Comparison of ENCODE assay signal across 11 mouse cellular contexts in genomic region chrX:85932991-85933390, GRCm38 (mm10).
DNase-seq lines count a peak whose midpoint lies in the region; ATAC-seq and TF ChIP-seq lines count a peak whose summit lies in the region.
"Had no signal": no experiment of that assay in that cellular context is flagged by ENCODE, and none has a peak within 500 bp of the region (broad histone marks: within the 10 kb centered on the region; RNA-seq: fewer than 3 reads in every experiment).

No protein-coding gene starts in this region.

- H3K27me3 ChIP-seq in heart, postnatal 0 days (ENCODE audit: control insufficient read depth, insufficient read depth, low read length): no peaks in the 10 kb centered on the region
- H3K27me3 ChIP-seq in lung, postnatal 0 days (replicated peaks; ENCODE audit: insufficient read depth, low read length): no peaks in the 10 kb centered on the region
- no peaks in the 10 kb centered on the region for H3K27me3 ChIP-seq in forebrain, embryonic 11.5 days (ENCODE audit: control insufficient read depth, insufficient read depth, low read length)
- H3K27me3 ChIP-seq: heart, embryonic 13.5 days; limb, embryonic 15.5 days had no signal

- TF ChIP-seq EP300 in heart, postnatal 0 days (IDR thresholded peaks at IDR 0.05; ENCODE audit: low read depth): no peak
- TF ChIP-seq EP300 in lung, postnatal 0 days (IDR thresholded peaks at IDR 0.05): no peak

- 4% methylated on average over 2 of the region's 2 CpGs for WGBS in heart, postnatal 0 days
- 2% methylated on average over 2 of the region's 2 CpGs for WGBS in lung, postnatal 0 days
- 6% methylated on average over 2 of the region's 2 CpGs for WGBS in forebrain, embryonic 11.5 days

- H3K4me2 ChIP-seq in heart, postnatal 0 days (ENCODE audit: low read depth, low read length): no peak overlapping the region
- no peak overlapping the region for H3K4me2 ChIP-seq in lung, postnatal 0 days (replicated peaks; ENCODE audit: low read depth, low read length)
- H3K4me2 ChIP-seq in forebrain, embryonic 11.5 days (ENCODE audit: low read depth, low read length, severe bottlenecking): no peak overlapping the region
- H3K4me2 ChIP-seq: heart, embryonic 13.5 days; limb, embryonic 15.5 days had no signal

- H3K27ac ChIP-seq in heart, postnatal 0 days (ENCODE audit: low read depth): no peak overlapping the region
- no peak overlapping the region for H3K27ac ChIP-seq in lung, postnatal 0 days (ENCODE audit: low read length)
- no peak overlapping the region for H3K27ac ChIP-seq in forebrain, embryonic 11.5 days (ENCODE audit: low read depth, low read length)
- H3K27ac ChIP-seq: heart, embryonic 13.5 days; limb, embryonic 15.5 days had no signal

- H3K4me3 ChIP-seq in heart, postnatal 0 days (ENCODE audit: low read depth, low read length): no peak overlapping the region
- H3K4me3 ChIP-seq in lung, postnatal 0 days (ENCODE audit: low read depth, low read length): no peak overlapping the region
- no peak overlapping the region for H3K4me3 ChIP-seq in forebrain, embryonic 11.5 days (ENCODE audit: low read depth, low read length)
- H3K4me3 ChIP-seq: heart, embryonic 13.5 days; limb, embryonic 15.5 days had no signal

- DNase-seq in heart, postnatal 0 days (ENCODE audit: low spot score): peak; percentile 10
- DNase-seq in heart, adult 11 months: no peak
- peak; percentile 44 for DNase-seq in lung, postnatal 0 days (ENCODE audit: low spot score)
- DNase-seq in lung, adult 18-20 months: no peak
- DNase-seq in ZHBTc4 (ENCODE audit: low read depth, low spot score): peak; percentile 17
- peak; percentile 17 for DNase-seq in naive thymus-derived CD4-positive, alpha-beta T cell, adult 2 months (ENCODE audit: low read depth)
- no peak for DNase-seq in spleen, adult 12 weeks (ENCODE audit: low spot score)
- no peak for DNase-seq in forebrain, embryonic 11.5 days (ENCODE audit: low spot score)
- DNase-seq: kidney, postnatal 14 days had no signal

- H3K9me3 ChIP-seq in heart, postnatal 0 days (replicated peaks; ENCODE audit: control insufficient read depth, low read length): no peaks in the 10 kb centered on the region
- no peaks in the 10 kb centered on the region for H3K9me3 ChIP-seq in lung, postnatal 0 days (ENCODE audit: low read length)
- no peaks in the 10 kb centered on the region for H3K9me3 ChIP-seq in forebrain, embryonic 11.5 days (ENCODE audit: control insufficient read depth, low read length)
- H3K9me3 ChIP-seq: heart, embryonic 13.5 days; limb, embryonic 15.5 days had no signal

- TF ChIP-seq CTCF in heart, postnatal 0 days (IDR thresholded peaks at IDR 0.05; ENCODE audit: low read depth): peak; percentile 36
- peak; percentile 41 for TF ChIP-seq CTCF in lung, postnatal 0 days (IDR thresholded peaks at IDR 0.05)

- no peaks in the 10 kb centered on the region for H3K4me1 ChIP-seq in heart, postnatal 0 days (ENCODE audit: control insufficient read depth, insufficient read depth)
- H3K4me1 ChIP-seq in lung, postnatal 0 days (ENCODE audit: insufficient read depth, low read depth, low read length): no peaks in the 10 kb centered on the region
- no peaks in the 10 kb centered on the region for H3K4me1 ChIP-seq in forebrain, embryonic 11.5 days (replicated peaks; ENCODE audit: control insufficient read depth, insufficient read depth, low read length)
- H3K4me1 ChIP-seq: heart, embryonic 13.5 days; limb, embryonic 15.5 days had no signal

- no peak for ATAC-seq in heart, postnatal 0 days (ENCODE audit: insufficient read depth, low read depth)
- no peak for ATAC-seq in lung, postnatal 0 days
- ATAC-seq in forebrain, embryonic 11.5 days (replicated peaks; ENCODE audit: low FRiP score): no peak

- H3K36me3 ChIP-seq in heart, postnatal 0 days (replicated peaks; ENCODE audit: control insufficient read depth, insufficient read depth, low read length): no peaks in the 10 kb centered on the region
- H3K36me3 ChIP-seq in lung, postnatal 0 days (ENCODE audit: insufficient read depth, low read length): no peaks in the 10 kb centered on the region
- no peaks in the 10 kb centered on the region for H3K36me3 ChIP-seq in forebrain, embryonic 11.5 days (ENCODE audit: control insufficient read depth, insufficient read depth, low read length)
- H3K36me3 ChIP-seq: heart, embryonic 13.5 days; limb, embryonic 15.5 days had no signal

- no peak overlapping the region for H3K9ac ChIP-seq in heart, postnatal 0 days (replicated peaks; ENCODE audit: low read depth, low read length)
- no peak overlapping the region for H3K9ac ChIP-seq in lung, postnatal 0 days (replicated peaks; ENCODE audit: low read depth)
- H3K9ac ChIP-seq in forebrain, embryonic 11.5 days (ENCODE audit: low read length): no peak overlapping the region
- H3K9ac ChIP-seq: heart, embryonic 13.5 days; limb, embryonic 15.5 days had no signal

Comparison
In these comparisons a context has a peak if more than half of its experiments do, and no peak if none do; other contexts are left out.
1. DNase-seq: peak in heart, postnatal 0 days (single experiment), lung, postnatal 0 days (single experiment), ZHBTc4 (single experiment) and naive thymus-derived CD4-positive, alpha-beta T cell, adult 2 months (single experiment); none in heart, adult 11 months (single experiment), lung, adult 18-20 months (0 of 2), spleen, adult 12 weeks (single experiment) and forebrain, embryonic 11.5 days (single experiment).